Mouse (Mus musculus): ENCODE results near the gene Ppp1r21.

The Ppp1r21 gene

GRCm38 (mm10) chr17:88529519-88530235 lies at the start of gene Ppp1r21:
Gene Ppp1r21, plus strand, starts transcription at chr17:88530118.
- DNase-seq (ENCODE audit: low read depth, low spot score): peak; percentile 96

- no peak for DNase-seq (ENCODE audit: low read depth, low spot score)
Measured at GRCm38 (mm10) chr17:88480369-88480768, 49.5 kb upstream of the Ppp1r21 start.

- no peak for DNase-seq (ENCODE audit: low read depth, low spot score)
Measured at GRCm38 (mm10) chr17:88481062-88481461, 48.9 kb upstream of the Ppp1r21 start.

GRCm38 (mm10) chr17:88481587-88481986 lies 48.3 kb upstream of the Ppp1r21 start:
- DNase-seq (ENCODE audit: low read depth, low spot score): no peak

GRCm38 (mm10) chr17:88484539-88484938 lies 45.4 kb upstream of the Ppp1r21 start:
- DNase-seq (ENCODE audit: low read depth, low spot score): no peak

- no peak for DNase-seq (ENCODE audit: low read depth, low spot score)
Measured at GRCm38 (mm10) chr17:88484951-88485350, 45.0 kb upstream of the Ppp1r21 start.

GRCm38 (mm10) chr17:88490546-88490945 lies 39.4 kb upstream of the Ppp1r21 start:
- no peak for DNase-seq (ENCODE audit: low read depth, low spot score)

- DNase-seq (ENCODE audit: low read depth, low spot score): no peak
Measured at GRCm38 (mm10) chr17:88491366-88492106, 38.4 kb upstream of the Ppp1r21 start.

- no peak for DNase-seq (ENCODE audit: low read depth, low spot score)
Measured at GRCm38 (mm10) chr17:88492107-88492460, 37.8 kb upstream of the Ppp1r21 start.

- no peak for DNase-seq (ENCODE audit: low read depth, low spot score)
Measured at GRCm38 (mm10) chr17:88493551-88493950, 36.4 kb upstream of the Ppp1r21 start.

GRCm38 (mm10) chr17:88494121-88494771 lies 35.7 kb upstream of the Ppp1r21 start:
- peak; percentile 64 for DNase-seq (ENCODE audit: low read depth, low spot score)

GRCm38 (mm10) chr17:88494772-88495132 lies 35.2 kb upstream of the Ppp1r21 start:
- DNase-seq (ENCODE audit: low read depth, low spot score): no peak

- DNase-seq (ENCODE audit: low read depth, low spot score): no peak
Measured at GRCm38 (mm10) chr17:88498090-88498682, 31.7 kb upstream of the Ppp1r21 start.

- no peak for DNase-seq (ENCODE audit: low read depth, low spot score)
Measured at GRCm38 (mm10) chr17:88504056-88504455, 25.9 kb upstream of the Ppp1r21 start.

GRCm38 (mm10) chr17:88505275-88505723 lies 24.6 kb upstream of the Ppp1r21 start:
- no peak for DNase-seq (ENCODE audit: low read depth, low spot score)

GRCm38 (mm10) chr17:88505941-88506340 lies 24.0 kb upstream of the Ppp1r21 start:
- no peak for DNase-seq (ENCODE audit: low read depth, low spot score)

- no peak for DNase-seq (ENCODE audit: low read depth, low spot score)
Measured at GRCm38 (mm10) chr17:88507376-88507775, 22.5 kb upstream of the Ppp1r21 start.

GRCm38 (mm10) chr17:88508846-88509508 lies 20.9 kb upstream of the Ppp1r21 start:
- DNase-seq (ENCODE audit: low read depth, low spot score): no peak

- DNase-seq (ENCODE audit: low read depth, low spot score): no peak
Measured at GRCm38 (mm10) chr17:88509999-88510398, 19.9 kb upstream of the Ppp1r21 start.

- DNase-seq (ENCODE audit: low read depth, low spot score): no peak
Measured at GRCm38 (mm10) chr17:88511095-88511551, 18.8 kb upstream of the Ppp1r21 start.

GRCm38 (mm10) chr17:88516477-88516876 lies 13.4 kb upstream of the Ppp1r21 start:
- no peak for DNase-seq (ENCODE audit: low read depth, low spot score)

- no peak for DNase-seq (ENCODE audit: low read depth, low spot score)
Measured at GRCm38 (mm10) chr17:88527781-88528180, 2.1 kb upstream of the Ppp1r21 start.
